Mouse (Mus musculus): ENCODE data around the gene Gm26620.

Gene Gm26620

DNA sequence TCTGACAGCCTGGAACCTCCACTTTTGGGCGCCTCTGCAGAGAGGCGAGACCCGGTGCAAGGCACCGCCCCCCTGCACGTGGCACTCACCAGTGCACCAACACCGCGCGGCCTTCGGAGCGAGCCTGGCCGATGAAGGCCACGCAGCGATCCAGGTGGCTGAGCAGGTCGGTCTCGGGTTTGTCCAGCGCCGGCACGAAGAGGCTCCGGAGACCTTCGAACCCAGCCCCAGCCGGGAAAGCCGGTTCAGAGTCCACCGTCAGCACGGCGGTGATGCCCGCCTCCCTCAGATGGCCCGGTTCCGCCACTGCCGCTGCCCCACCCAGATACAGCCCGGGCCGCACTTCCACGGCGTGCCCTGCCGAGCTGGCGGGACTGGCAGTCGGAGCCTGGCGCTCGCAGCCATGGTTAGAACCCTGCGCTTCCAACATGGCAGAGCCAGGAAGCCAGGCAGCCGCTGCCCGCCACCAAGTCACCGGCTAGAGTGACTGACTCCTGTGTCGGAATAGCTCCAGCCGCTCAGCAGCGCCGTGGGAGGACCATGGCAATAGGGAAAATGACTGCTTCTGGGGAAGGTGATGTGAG lies at the start of gene Gm26620, which contains the start of gene Dusp12:
Gene Gm26620 (plus strand): TSS at position 88 of the 584 bp plus-strand sequence.
Gene Dusp12 (minus strand): TSS at position 563 of the 584 bp plus-strand sequence.
- DNase-seq (ENCODE audit: extremely low spot score, low spot score) = peak; percentile 83

DNA sequence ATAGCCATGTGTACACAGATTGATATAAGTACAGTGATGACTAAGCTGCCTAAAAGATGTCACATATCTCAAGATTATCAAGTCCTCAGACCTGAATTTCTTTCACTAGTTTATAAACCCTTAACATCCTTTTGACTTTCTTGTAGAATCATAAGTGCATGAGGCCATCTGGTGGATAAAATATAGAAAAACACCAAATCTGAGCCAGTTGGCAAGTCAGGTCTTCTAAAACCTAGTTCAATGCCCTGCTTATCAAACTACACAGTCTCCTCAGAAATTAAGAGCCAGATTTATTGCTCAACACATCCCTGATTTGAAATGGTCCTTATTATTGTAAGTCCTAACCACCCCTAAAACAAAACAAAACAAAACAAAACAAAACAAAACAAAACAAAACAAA lies 45.2 kb upstream of the Gm26620 start:
- DNase-seq (ENCODE audit: extremely low spot score, low spot score) = no peak

DNA sequence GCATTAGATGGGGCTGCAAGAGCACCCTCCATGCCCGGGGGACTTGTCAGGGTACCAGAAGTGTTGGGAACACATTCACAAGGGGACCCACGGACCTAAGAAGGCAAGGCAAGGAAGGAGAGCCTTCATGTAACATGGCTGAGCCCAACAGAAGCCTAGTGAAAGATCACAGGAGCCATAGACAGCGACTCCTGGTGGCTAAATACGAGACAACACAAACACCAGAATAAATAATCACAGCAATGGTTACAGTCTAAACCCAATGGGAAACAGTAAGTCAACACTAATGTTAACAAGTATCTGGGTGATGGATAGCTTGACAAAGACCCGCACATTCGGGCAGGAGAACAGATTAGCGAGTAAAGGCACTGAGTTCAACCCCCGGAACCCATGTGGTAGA lies 40.5 kb upstream of the Gm26620 start:
- DNase-seq (ENCODE audit: extremely low spot score, low spot score) = peak; percentile 23

DNA sequence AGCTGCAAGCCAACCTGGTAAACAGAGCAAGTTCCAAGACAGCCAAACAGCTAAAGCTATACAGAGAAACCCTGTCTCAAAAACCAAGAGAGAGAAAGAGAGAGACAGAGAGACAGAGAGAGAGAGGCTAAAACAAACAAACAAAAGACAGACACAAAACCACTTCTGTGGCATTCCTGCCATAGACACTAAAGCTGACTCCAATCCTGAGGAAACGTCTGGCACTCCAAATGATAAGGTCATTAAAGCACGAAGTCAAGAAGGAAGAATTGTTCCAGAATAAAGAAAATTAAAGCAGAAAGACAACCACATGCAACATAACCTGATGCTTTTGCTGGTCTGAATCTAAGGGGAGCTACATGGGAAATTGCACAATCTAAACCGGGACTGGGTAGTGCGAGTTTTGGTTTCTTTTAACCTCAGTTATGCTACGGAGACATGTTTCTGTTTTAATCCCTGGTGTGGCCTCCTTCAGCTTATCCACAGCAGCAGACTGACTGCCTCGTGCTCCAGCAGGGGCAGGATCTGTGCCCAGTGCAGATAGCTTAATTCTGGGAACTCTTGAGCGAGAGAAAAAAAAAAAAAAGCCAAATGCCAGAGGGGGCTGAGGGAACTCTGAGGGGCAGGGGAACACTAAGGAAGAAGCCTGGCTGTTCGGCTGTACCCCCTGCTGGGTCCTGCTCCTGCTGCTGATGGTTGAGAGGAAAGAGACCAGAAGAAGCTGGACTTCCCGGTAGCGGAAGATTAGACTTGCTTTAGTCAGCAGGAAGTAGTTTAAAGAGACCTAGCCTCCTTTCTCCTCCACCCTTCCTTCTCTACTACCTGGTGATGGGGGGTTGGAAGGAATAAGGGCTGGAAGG lies 39.2 kb upstream of the Gm26620 start:
- peak; percentile 13 for DNase-seq (ENCODE audit: extremely low spot score, low spot score)

DNA sequence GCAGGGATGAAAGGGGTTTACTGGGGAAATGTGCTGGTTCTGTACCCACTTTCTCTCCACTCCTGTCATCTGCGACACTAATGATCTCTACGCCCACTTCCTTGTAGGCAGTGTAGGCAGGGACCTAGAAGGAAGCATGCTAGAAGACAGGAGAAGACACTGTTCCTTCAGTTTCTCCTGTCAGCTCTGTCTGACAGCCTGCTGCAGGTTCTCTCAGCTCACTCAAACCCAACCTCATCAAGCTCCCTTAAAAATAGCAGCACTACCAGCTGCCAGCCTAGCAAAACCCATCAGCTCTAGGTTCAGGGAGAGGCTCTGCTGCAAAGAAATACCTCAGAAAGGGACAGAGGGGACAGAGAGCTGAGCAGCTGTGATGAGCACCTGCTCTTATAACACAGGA lies 34.9 kb upstream of the Gm26620 start:
- no peak for DNase-seq (ENCODE audit: extremely low spot score, low spot score)

DNA sequence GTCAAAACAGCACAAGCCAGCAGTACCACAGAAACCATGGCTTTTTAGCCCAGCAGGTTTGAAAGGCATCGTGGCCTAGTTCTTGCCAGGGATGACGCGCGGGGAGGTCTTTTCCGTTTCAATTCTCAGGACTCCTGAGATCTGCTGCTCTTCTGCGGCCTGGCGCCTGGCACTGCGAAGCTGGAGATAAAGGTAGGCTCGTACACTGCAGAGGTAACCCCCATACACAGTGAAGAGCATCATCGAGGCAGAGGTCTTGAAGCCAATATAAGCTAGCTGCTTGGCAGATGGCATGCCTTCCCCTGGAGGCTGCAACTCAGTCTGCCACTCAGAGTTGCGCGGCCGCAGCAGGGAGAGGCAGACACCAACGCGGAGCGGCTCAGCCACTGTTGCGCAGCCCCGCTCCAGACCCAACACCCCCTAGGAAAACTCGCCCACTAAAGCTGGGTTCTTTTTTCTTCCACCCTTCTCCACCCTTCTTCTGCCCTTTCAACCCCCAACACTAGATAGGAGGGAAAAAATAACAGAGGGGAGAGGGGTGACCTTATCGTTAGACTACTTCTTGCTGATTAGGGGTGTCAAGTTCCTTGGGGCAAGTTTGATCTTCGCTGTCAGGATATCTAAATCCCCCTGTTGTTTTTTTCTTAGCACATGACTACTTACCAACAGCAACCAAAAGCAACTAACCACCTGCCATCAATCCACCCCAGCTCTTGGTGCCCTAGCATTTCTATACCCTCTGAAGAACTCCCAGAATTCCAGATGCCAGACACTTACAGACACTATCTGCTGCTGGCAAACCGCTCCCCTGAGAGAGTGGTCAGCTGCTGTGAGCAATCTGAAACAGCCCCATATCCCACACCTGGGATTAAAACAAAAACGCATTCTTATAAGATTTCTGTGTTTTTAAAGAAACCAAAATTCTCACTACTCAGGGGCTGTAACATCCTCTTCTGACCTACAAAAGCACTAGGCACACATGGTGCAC lies 33.9 kb upstream of the Gm26620 start:
- DNase-seq (ENCODE audit: extremely low spot score, low spot score) = no peak

DNA sequence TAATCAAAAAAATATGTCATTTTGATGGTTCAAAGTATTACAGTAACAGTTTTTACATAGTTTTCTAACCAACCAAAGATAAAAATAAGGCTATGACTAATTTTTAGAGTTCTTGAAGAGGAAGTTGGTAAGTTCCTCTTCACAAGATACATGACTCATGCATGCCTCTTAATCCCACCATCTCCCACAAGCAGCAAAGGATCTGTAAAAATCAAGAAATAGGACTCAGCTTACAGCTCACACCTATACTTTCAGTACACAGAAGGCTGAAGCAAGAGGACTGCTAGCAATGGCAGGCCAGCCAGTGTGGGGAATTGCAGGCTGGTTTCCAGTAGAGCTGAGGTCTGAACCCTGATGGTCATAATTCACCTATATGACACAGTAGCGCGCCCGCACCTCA lies 31.3 kb upstream of the Gm26620 start:
- DNase-seq (ENCODE audit: extremely low spot score, low spot score) = no peak

DNA sequence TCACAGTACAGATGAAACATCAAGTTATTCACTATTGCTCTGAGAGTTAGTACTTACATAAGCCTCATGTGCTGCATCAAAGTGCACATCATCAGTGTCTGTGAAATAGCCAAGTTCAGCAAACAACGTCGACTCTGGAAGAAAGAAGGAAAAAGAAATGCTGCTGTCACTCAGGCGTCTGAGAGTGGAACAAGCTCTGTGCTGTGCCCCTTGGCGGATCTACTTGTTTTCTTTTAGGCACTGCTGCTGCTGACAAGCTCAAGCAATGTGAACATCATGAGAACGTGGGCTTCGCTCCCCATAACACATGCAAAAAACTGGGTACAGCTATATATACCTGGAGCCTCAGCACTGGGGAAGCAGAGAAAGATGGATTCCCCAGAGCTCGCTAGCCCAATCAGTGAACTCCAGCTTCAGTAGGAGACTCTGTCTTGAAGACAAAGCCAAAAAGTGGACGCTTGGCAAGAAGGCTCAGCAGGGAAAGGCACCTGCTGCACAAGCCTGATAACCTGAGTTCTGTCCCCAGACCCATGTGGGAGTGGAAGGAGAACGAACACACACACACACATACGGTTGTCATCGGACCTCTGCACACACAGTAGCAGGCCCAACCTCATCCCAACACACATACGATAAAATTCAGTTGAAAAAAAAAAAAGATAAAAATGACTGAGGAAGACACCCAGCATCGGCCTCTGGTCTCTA lies 29.7 kb upstream of the Gm26620 start:
- DNase-seq (ENCODE audit: extremely low spot score, low spot score) = no peak

DNA sequence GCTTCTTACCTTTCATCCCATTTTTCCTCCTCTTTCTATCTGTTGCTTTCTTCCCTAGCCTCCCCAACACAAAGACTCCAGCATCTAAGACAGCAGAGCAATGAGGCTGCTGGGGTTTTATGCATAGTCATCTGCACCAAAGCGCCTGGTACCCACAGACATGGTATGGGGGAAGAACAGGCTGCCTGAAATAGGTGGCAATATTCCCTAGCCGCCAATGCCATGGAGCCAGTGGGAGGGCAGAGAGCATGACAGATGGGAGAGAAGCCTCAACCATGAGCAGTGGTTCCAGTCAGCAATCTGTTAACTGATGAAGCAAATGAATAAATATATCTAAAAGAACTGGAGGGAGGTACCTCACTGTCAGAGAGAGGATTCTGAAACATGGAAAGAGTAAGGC lies 27.5 kb upstream of the Gm26620 start:
- DNase-seq (ENCODE audit: extremely low spot score, low spot score) = no peak

DNA sequence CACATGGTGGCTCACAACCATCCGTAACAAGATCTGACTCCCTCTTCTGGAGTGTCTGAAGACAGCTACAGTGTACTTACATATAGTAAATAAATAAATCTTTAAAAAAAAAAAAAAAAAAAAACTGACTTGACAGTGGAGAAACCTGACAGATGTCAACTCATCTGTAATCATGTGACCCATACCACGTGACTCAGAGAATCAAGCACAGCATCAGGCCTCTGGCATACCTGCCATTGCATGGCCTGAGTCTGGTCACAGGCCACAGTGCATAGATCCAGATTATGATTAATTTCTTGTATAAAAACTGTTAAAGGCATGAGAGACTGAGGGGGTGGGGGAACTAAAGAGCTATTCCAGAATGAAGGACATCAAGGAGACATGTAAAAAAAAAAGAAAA lies 26.0 kb upstream of the Gm26620 start:
- no peak for DNase-seq (ENCODE audit: extremely low spot score, low spot score)

DNA sequence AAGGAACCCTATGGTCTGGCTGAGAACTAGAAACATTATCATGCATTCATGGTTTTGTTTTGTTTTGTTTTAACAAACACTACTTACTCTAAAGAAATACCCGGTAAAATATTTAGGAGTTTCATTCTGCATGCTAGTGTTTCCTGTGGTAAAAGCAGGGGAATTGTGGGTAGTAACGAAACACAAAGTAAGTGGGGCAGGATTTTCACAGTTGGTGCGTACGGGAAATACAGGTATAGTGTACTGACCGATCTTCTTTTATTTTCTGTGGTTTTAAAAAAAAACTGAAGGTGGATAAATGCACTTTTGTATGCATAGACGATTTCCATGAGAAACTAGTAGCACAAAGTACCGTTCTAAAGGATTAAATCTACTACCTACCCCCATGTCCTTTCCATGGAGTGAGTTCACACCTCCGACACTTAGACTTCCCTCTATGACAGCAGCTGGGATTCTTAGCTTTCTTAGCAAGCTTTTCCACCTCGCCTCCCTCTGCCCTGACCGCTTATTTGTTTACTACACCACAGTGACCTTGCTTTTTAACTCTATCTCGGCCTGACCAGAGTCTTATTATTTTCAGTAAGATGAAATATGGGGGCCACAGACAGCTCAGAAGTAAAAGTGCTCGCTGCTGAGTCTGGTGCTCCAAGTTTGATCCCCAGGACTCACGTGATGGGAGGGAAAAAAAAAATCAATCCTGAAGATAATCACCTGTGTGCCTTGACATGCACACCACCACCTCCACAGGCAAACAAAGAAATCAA lies 23.0 kb upstream of the Gm26620 start:
- DNase-seq (ENCODE audit: extremely low spot score, low spot score) = no peak

DNA sequence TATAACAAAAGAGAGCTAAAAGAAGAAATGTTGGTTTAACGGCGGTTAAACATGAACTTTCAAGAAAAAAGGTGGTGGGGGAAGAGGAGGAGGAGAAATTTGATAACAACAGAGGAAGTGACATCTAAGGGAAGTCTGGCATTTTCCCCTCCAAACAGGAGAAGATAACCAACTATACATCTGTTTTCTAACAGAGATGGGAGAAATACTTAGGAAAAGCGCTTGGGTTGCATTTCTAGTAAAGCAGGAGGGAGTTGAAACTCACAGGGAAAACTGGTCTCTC lies 22.5 kb upstream of the Gm26620 start:
- DNase-seq (ENCODE audit: extremely low spot score, low spot score) = no peak

DNA sequence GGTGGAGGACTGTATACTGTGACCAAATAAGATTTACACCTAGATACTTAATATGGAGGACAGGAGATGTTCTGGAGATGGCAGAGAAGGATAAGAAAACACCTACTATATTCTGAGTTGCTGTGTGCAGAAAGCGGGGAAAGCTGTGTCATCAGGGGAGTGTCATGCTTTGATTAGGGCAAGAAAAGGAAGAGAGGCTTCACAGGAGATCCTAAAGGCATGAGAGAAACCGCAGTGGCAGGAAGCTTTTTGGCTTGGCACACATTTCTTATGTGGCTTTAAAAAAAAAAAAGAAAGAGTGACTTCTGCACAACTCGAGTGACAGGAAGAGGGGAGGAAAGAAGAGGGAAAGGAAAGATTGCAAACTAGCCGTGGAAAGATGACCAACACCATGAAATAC lies 21.8 kb upstream of the Gm26620 start:
- DNase-seq (ENCODE audit: extremely low spot score, low spot score) = no peak

DNA sequence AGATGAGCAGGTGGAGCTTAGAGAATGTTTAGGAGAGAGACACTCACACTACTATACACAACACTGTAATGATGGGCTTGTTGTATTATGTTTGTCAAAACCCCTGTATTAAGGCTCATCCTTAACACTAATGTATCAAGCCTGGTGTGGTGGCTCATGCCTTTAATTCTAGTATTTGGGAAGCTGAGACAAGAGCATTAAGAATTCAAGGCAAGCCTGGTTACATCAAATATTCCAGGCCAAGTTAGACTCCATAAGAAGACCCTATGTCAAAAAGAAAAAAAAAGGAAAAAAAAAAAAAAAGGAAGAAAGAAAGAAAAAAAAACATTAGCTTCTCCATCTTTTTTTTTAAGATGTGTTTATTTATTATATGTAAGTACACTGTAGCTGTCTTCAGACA lies 20.6 kb upstream of the Gm26620 start:
- no peak for DNase-seq (ENCODE audit: extremely low spot score, low spot score)

DNA sequence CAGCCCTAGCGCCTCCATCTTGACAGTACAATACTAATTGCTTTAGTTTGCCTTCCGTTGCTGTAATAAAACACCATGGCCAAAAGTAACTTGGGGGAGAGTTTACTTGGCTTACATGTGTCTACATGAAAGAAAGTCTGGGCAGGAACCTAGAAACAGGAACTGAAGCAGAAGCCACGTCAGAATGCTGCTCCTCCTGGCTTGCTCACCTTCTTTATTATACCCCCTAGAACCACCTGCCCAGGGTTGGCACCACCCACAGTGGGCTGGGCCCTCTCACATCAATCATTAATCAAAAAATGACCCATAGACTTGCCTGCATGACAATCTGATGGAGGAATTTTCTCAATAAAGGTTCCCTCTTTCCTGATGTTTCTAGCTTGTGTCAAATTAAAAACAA lies 20.1 kb upstream of the Gm26620 start:
- no peak for DNase-seq (ENCODE audit: extremely low spot score, low spot score)

DNA sequence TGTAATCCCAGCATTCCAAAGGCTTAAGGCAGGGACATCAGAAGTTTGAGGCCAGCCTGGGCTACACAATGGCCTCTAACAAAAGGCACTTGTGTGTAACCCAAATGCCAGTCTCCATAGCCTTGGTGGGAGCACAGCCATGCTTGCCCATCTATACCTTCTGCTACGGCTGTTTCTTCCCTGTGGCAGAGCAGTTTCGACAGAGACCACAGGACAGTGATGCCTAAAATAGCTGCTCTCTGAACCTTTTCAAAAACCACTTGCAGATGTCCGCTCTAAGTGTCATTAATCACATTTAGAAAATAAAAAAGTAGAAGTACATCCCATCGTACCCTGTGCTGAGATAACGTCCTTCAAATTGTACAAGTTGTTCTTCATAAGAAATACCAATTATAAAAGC lies 19.5 kb upstream of the Gm26620 start:
- DNase-seq (ENCODE audit: extremely low spot score, low spot score) = no peak

DNA sequence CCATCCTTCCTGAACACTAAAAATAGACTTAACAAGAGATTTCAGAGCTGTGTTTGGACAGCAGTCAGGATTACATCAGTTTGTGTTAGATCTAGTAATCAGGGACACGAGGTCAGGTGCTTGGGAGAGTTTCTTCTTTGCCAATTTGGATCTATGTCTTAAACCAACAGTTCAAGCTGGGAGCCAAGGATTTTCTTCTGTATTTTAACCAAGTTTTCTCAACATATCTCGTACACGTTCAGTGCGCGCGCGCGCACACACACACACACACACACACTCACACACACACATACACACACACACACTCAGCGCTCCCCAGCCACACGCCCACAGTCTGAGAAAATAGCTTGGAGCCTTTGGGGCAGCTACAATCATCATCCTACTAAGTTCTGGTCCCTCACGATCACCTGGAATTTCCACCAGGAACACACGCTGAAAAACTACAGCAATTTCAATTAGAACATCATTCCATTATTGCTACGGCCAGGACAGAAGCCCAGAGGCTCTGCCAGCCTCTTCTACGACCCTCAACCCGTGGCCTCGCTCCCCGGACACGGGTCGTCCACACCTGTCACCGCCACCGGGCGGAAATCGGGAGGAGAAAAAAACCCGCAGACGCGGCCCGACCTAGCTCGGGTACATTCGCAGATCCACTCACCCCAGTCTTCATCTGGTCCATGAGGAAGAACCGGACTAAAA lies 17.7 kb upstream of the Gm26620 start:
- no peak for DNase-seq (ENCODE audit: extremely low spot score, low spot score)

DNA sequence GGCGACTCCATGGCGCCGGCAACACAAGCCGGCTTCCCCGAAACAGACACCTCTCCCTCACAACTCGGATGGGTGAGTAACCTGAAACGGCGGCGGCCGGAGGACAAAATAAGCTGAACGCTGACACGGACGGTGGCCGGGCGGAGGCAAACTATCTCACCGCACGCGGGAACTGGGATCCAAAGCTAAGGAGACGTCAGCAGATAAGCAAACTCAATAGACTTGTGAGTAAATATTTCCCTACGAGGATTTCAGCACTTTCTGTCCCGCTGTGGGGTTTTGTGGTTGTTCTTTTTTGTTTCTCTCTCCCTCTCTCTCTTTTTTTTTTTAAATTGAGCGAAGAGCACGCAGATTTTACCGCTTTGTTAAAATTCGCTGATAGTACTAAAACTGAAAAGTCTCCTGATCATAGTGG lies 17.2 kb upstream of the Gm26620 start, which contains the start of gene Atf6:
Gene Atf6 (minus strand): TSS at position 81 of the 415 bp plus-strand sequence.
- DNase-seq (ENCODE audit: extremely low spot score, low spot score) = peak; percentile 97

DNA sequence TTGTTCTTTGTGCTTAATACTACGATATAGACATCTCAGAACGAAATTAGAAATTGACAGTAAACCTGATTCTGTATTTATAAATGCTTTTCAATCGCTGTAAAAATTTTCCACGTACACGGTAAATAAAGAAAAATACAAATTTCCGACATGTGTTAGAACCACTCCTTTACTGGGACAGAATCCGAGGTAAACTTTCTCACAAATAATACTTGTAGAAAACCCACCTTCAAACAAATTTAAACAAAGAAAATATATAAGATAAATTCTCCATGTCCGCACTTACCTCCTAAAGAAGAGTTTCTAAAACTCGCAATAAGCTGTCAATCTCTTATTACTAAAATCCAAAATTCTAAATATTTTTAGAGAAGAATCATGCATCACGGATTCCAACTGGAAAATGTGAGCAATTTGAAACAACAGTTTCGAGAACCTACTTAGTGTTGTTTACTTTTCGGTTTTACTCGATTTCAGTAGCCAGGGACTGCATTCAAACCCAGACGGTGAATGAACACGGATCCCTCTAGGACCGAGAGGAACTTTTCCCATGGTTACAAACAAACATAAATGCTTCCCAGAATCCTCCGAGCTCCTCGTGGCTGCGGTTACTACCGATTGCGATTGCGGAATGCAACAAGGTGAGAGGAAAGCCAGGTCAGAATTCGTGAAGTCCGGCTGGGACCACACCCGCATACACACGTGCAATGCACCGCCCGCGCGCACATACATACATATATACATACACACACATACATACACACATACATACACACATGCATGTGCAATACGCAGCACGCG lies 16.6 kb upstream of the Gm26620 start:
- peak; percentile 80 for DNase-seq (ENCODE audit: extremely low spot score, low spot score)

Measured in neural tube, embryonic 10.5 days (tissue).